Mouse (Mus musculus) embryonic facial prominence, embryonic 11.5 days (tissue): ENCODE data around the gene Siglec1. TPM values are rescaled to one million over a fixed set of nuclear protein-coding genes. Genes with fewer than 3 reads are reported as not detected.

Experiments
- ATAC-seq: fragments of 200-750 bp; cut with Nextera tagmentation; replicated peaks from 2 replicates; pipeline ENCODE4 v1.8.0; 2017; ENCODE audit warnings: low read depth; ENCODE audit not compliant: insufficient number of reproducible peaks, low FRiP score, low TSS enrichment
- DNase-seq: peaks from one replicate; pipeline ENCODE4 v3.0.0-alpha.2; 2015; ENCODE audit warnings: low spot score
- H3K27ac ChIP-seq: fragments of 300-500 bp; sonication (generic); replicated peaks from 2 replicates; pipeline ENCODE4 v1.5.1; 2014; ENCODE audit warnings: mild to moderate bottlenecking, low read depth, low read length, control low read depth
- H3K27me3 ChIP-seq: fragments of 300-500 bp; sonication (generic); 2 replicates; pipeline ENCODE4 v1.6.1; 2014; ENCODE audit warnings: mild to moderate bottlenecking, low read length, moderate library complexity, mixed read lengths; ENCODE audit not compliant: control insufficient read depth, insufficient read depth
- H3K36me3 ChIP-seq: fragments of 300-500 bp; sonication (generic); replicated peaks from 2 replicates; pipeline ENCODE4 v1.6.1; 2014; ENCODE audit warnings: low read depth, mild to moderate bottlenecking, low read length, moderate library complexity, mixed read lengths; ENCODE audit not compliant: control insufficient read depth, insufficient read depth
- H3K4me1 ChIP-seq: fragments of 300-500 bp; sonication (generic); 2 replicates; pipeline ENCODE4 v1.6.1; 2014; ENCODE audit warnings: low read length, mixed read lengths; ENCODE audit not compliant: control insufficient read depth, insufficient read depth
- H3K4me2 ChIP-seq: fragments of 300-500 bp; sonication (generic); 2 replicates; pipeline ENCODE4 v1.6.1; 2014; ENCODE audit warnings: low read depth, mild to moderate bottlenecking, control low read depth, low read length, moderate library complexity
- H3K4me3 ChIP-seq: fragments of 300-500 bp; sonication (generic); 2 replicates; pipeline ENCODE4 v1.5.1; 2014; ENCODE audit warnings: low read depth, low read length, control low read depth
- H3K9ac ChIP-seq: fragments of 300-500 bp; sonication (generic); replicated peaks from 2 replicates; pipeline ENCODE4 v1.6.1; 2014; ENCODE audit warnings: mild to moderate bottlenecking, control low read depth, low read length
- H3K9me3 ChIP-seq: fragments of 300-500 bp; sonication (generic); replicated peaks from 2 replicates; pipeline ENCODE4 v1.6.1; 2016; ENCODE audit warnings: mild to moderate bottlenecking, low read length, inconsistent platforms, mixed read lengths; ENCODE audit not compliant: control insufficient read depth
- WGBS: fragments of 180-500 bp; shearing (Covaris S2); extraction: QIAGEN DNeasy Blood & Tissue Kit; methylation state at CpG from one replicate; pipeline ENCODE4 v1.1.7; 2014; 5-methylcytosine and 5-hydroxymethylcytosine counted together
- polyA plus RNA-seq: library from polyadenylated mRNA; unstranded; fragments of >200 nt; fragmentation: Nextera tagmentation; extraction: Ambion mirVana; gene quantifications from 2 replicates; pipeline ENCODE4 v1.2.1, GENCODE M21; 2014

The Siglec1 gene
- polyA plus RNA-seq, 1 experiment from 2014 or later = 0.07 TPM

GRCm38 (mm10) chr2:131129836-131130235, 43.3 kb upstream of the Siglec1 start:
- DNase-seq (no peak), ATAC-seq (no peak)
- no peak overlapping the region for H3K9ac ChIP-seq
- 85% methylated on average over 5 of the region's 5 CpGs for WGBS
- H3K4me3 ChIP-seq = no peak overlapping the region
- no peaks in the 10 kb centered on the region for H3K27me3 ChIP-seq
- no peak overlapping the region for H3K27ac ChIP-seq
- H3K36me3 ChIP-seq = no peaks in the 10 kb centered on the region; the same call in 1 of the 2 replicates
- H3K9me3 ChIP-seq = no peaks in the 10 kb centered on the region
- no peak overlapping the region for H3K4me2 ChIP-seq
- peaks cover 6% of the 10 kb centered on the region for H3K4me1 ChIP-seq

GRCm38 (mm10) chr2:131128636-131129157, 42.1 kb upstream of the Siglec1 start:
- Histone ChIP-seq H3K4me2 (no peak overlapping the region), H3K9me3 (no peaks in the 10 kb centered on the region), H3K36me3 (no peaks in the 10 kb centered on the region; the same call in 1 of the 2 replicates), H3K4me1 (peaks cover 6% of the 10 kb centered on the region), H3K4me3 (no peak overlapping the region), H3K27ac (no peak overlapping the region), H3K27me3 (no peaks in the 10 kb centered on the region), H3K9ac (no peak overlapping the region)
- ATAC-seq (no peak), DNase-seq (no peak)
- WGBS = 87% methylated on average over 3 of the region's 3 CpGs

- Histone ChIP-seq H3K36me3 (no peaks in the 10 kb centered on the region; the same call in 1 of the 2 replicates), H3K27me3 (no peaks in the 10 kb centered on the region), H3K27ac (no peak overlapping the region), H3K4me2 (peak overlapping the region; percentile 88), H3K4me3 (peak overlapping the region; percentile 65), H3K9me3 (no peaks in the 10 kb centered on the region), H3K4me1 (peaks cover 6% of the 10 kb centered on the region), H3K9ac (peak overlapping the region; percentile 90)
- WGBS = 90% methylated on average over 5 of the region's 5 CpGs
- ATAC-seq (no peak), DNase-seq (no peak)
Observed at GRCm38 (mm10) chr2:131128211-131128610, 41.6 kb upstream of the Siglec1 start.

- ATAC-seq (peak; percentile 94), DNase-seq (peak; percentile 84)
- Histone ChIP-seq H3K4me1 (peaks cover 6% of the 10 kb centered on the region), H3K27me3 (no peaks in the 10 kb centered on the region), H3K27ac (peak within 1 kb of the TSS; percentile 79), H3K9me3 (no peaks in the 10 kb centered on the region), H3K4me3 (peak within 1 kb of the TSS; percentile 65), H3K36me3 (no peaks in the 10 kb centered on the region; the same call in 1 of the 2 replicates), H3K9ac (peak within 1 kb of the TSS; percentile 90), H3K4me2 (peak within 1 kb of the TSS; percentile 88)
- WGBS = 0% methylated on average over 24 of the region's 28 CpGs
Observed at GRCm38 (mm10) chr2:131127161-131127730, 40.7 kb upstream of the Siglec1 start, which contains the start of gene Hspa12b. TSS of gene Hspa12b (plus strand) at chr2:131127280.

- H3K27ac ChIP-seq = 0 out of 2 replicates have a peak overlapping the region, but pooled peaks have one; percentile 79
- no peaks in the 10 kb centered on the region for H3K27me3 ChIP-seq
- no peak overlapping the region for H3K4me2 ChIP-seq
- 39% methylated on average over 9 of the region's 9 CpGs for WGBS
- H3K9me3 ChIP-seq = no peaks in the 10 kb centered on the region
- H3K4me1 ChIP-seq = peaks cover 6% of the 10 kb centered on the region
- 0 out of 2 replicates have a peak, but pooled peaks have one; percentile 16 for ATAC-seq
- H3K36me3 ChIP-seq = no peaks in the 10 kb centered on the region
- no peak for DNase-seq
- no peak overlapping the region for H3K4me3 ChIP-seq
- peak overlapping the region; percentile 90 for H3K9ac ChIP-seq
Observed at GRCm38 (mm10) chr2:131125964-131126815, 39.6 kb upstream of the Siglec1 start.

GRCm38 (mm10) chr2:131125157-131125963, 38.8 kb upstream of the Siglec1 start:
- no peak for ATAC-seq
- Histone ChIP-seq H3K4me2 (no peak overlapping the region), H3K27me3 (no peaks in the 10 kb centered on the region), H3K4me1 (peaks cover 6% of the 10 kb centered on the region), H3K9me3 (no peaks in the 10 kb centered on the region), H3K4me3 (no peak overlapping the region), H3K36me3 (no peaks in the 10 kb centered on the region), H3K27ac (no peak overlapping the region), H3K9ac (no peak overlapping the region)
- 88% methylated on average over 9 of the region's 9 CpGs for WGBS
- DNase-seq = no peak

GRCm38 (mm10) chr2:131124166-131124565, 37.6 kb upstream of the Siglec1 start:
- DNase-seq (no peak), ATAC-seq (no peak)
- H3K4me3 ChIP-seq = no peak overlapping the region
- no peaks in the 10 kb centered on the region for H3K36me3 ChIP-seq
- H3K9me3 ChIP-seq = no peaks in the 10 kb centered on the region
- H3K27ac ChIP-seq = no peak overlapping the region
- H3K4me1 ChIP-seq = peaks cover 6% of the 10 kb centered on the region
- H3K4me2 ChIP-seq = no peak overlapping the region
- no peak overlapping the region for H3K9ac ChIP-seq
- WGBS = 77% methylated on average over 3 of the region's 3 CpGs
- H3K27me3 ChIP-seq = no peaks in the 10 kb centered on the region
